Mouse (Mus musculus): ENCODE results near the gene Inpp5b. TPM values are rescaled to one million over a fixed set of nuclear protein-coding genes. Genes with fewer than 3 reads are reported as not detected.

Inpp5b gene
- polyA plus RNA-seq, 1 experiment from 2014 or later: 22.4 TPM

DNA sequence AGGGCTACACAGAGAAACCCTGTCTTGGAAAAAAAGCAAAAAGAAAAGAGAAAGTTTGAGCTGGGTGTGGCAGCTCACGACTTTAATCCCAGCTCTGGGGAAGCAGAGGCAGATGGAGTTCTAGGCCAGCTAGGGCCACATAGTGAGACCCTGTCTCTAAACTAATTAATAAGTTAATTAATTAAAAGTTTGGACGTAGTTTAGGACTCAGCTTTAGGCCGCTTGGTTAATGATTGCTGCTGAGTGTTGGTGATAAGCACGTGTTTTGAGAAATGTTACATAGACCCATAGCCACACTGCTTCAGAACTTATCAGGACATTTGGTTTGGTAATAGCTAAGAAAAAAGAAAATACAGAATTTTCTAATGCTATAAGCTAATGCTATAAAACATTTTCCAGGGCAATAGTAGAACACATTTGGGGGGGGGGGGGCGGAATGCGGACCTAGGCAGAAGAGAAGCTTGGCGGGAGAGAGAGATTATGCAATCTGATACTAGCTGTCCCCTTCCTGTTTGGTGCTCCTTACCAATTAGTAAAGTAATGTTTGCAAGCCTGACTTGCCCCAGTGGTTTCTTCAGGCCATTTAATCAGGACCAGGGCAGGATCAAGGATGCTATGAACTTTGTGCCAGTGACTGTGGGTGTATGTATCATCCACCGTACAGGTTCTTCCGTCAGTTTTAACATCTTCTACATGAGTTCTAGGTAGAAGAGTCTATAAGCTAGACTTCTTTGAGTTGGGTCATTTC is 67.7 kb downstream of the Inpp5b start:
- no peak overlapping the region for H3K4me3 ChIP-seq (ENCODE audit: low read depth, low read length)
- H3K4me2 ChIP-seq (replicated peaks; ENCODE audit: low read depth): no peak overlapping the region
- no peaks in the 10 kb centered on the region for H3K4me1 ChIP-seq (replicated peaks; ENCODE audit: control insufficient read depth, insufficient read depth, low read length)
- no peaks in the 10 kb centered on the region for H3K27me3 ChIP-seq (replicated peaks; ENCODE audit: control insufficient read depth, insufficient read depth, low read length)
- ATAC-seq: no peak
- no peak overlapping the region for H3K27ac ChIP-seq (ENCODE audit: low read depth, low read length)
- no peaks in the 10 kb centered on the region for H3K9me3 ChIP-seq (ENCODE audit: control insufficient read depth)
- TF ChIP-seq CTCF (IDR thresholded peaks at IDR 0.05; ENCODE audit: low read depth): no peak
- 66% methylated on average over 9 of the region's 9 CpGs for WGBS
- H3K36me3 ChIP-seq (ENCODE audit: control insufficient read depth, insufficient read depth): peaks cover 44% of the 10 kb centered on the region
- H3K9ac ChIP-seq (ENCODE audit: low read depth, low read length): no peak overlapping the region

DNA sequence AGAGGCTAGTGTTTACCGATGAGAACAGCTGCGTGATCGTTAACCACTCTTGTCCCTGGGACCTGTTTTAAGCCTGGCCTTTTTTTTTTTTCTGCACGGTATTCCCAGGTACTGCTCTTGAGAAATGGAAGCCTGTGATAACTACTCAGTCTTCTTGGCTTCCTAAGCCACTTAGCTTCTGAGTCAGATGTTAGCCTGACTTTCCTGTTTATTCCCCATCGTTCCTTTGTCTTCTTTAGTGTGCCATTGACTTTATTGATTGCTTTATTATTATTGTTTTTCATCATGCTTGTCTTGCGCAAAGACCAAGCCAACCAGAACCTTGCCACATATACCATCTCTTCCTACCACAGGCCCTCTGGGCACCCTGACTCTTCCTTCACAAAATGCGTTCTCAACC is 68.4 kb downstream of the Inpp5b start:
- H3K27ac ChIP-seq (ENCODE audit: low read depth, low read length): no peak overlapping the region
- 79% methylated on average over 7 of the region's 7 CpGs for WGBS
- no peak overlapping the region for H3K4me3 ChIP-seq (ENCODE audit: low read depth, low read length)
- no peak overlapping the region for H3K9ac ChIP-seq (ENCODE audit: low read depth, low read length)
- no peak overlapping the region for H3K4me2 ChIP-seq (replicated peaks; ENCODE audit: low read depth)
- H3K36me3 ChIP-seq (ENCODE audit: control insufficient read depth, insufficient read depth): peaks cover 41% of the 10 kb centered on the region
- no peak for TF ChIP-seq CTCF (IDR thresholded peaks at IDR 0.05; ENCODE audit: low read depth)
- no peaks in the 10 kb centered on the region for H3K27me3 ChIP-seq (replicated peaks; ENCODE audit: control insufficient read depth, insufficient read depth, low read length)
- ATAC-seq: no peak
- H3K4me1 ChIP-seq (replicated peaks; ENCODE audit: control insufficient read depth, insufficient read depth, low read length): no peaks in the 10 kb centered on the region
- no peaks in the 10 kb centered on the region for H3K9me3 ChIP-seq (ENCODE audit: control insufficient read depth)

GRCm38 (mm10) chr4:124811347-124811975 is 69.8 kb downstream of the Inpp5b start:
- ATAC-seq: no peak
- Histone ChIP-seq H3K27ac (ENCODE audit: low read depth, low read length) (no peak overlapping the region), H3K9ac (ENCODE audit: low read depth, low read length) (peak overlapping the region; percentile 17; the same call in 1 of the 2 replicates), H3K4me1 (replicated peaks; ENCODE audit: control insufficient read depth, insufficient read depth, low read length) (no peaks in the 10 kb centered on the region), H3K4me3 (ENCODE audit: low read depth, low read length) (no peak overlapping the region), H3K36me3 (ENCODE audit: control insufficient read depth, insufficient read depth) (peaks cover 27% of the 10 kb centered on the region; the same call in 1 of the 2 replicates), H3K4me2 (replicated peaks; ENCODE audit: low read depth) (no peak overlapping the region), H3K27me3 (replicated peaks; ENCODE audit: control insufficient read depth, insufficient read depth, low read length) (no peaks in the 10 kb centered on the region), H3K9me3 (ENCODE audit: control insufficient read depth) (no peaks in the 10 kb centered on the region)
- 74% methylated on average over 9 of the region's 9 CpGs for WGBS
- TF ChIP-seq CTCF (IDR thresholded peaks at IDR 0.05; ENCODE audit: low read depth): no peak

DNA sequence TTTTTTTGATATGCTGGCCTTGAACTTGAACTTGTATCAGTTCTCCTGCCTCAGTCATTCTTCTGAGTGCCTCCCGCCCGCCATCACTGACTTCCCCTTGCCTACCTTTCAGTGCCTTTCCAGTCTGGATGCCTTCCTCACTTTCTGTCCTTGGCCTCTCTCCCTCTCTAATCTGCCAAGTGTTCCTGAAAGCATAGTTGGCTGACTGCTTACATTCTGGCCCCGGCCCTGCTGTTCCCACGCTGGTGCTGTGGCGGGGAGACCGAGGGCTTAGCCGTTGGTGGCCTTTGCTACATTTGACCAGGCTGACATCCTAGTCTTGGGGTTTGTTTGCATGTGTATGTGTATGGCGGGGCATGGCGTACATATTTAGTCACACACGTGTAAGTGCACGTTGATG is 74.3 kb downstream of the Inpp5b start:
- no peak overlapping the region for H3K9ac ChIP-seq (ENCODE audit: low read depth, low read length)
- no peaks in the 10 kb centered on the region for H3K27me3 ChIP-seq (replicated peaks; ENCODE audit: control insufficient read depth, insufficient read depth, low read length)
- no peak overlapping the region for H3K4me3 ChIP-seq (ENCODE audit: low read depth, low read length)
- H3K4me1 ChIP-seq (replicated peaks; ENCODE audit: control insufficient read depth, insufficient read depth, low read length): 0 out of 2 replicates have a peak, but pooled peaks cover 4% of the 10 kb centered on the region
- no peak overlapping the region for H3K27ac ChIP-seq (ENCODE audit: low read depth, low read length)
- ATAC-seq: no peak
- H3K36me3 ChIP-seq (ENCODE audit: control insufficient read depth, insufficient read depth): peaks cover 26% of the 10 kb centered on the region
- H3K9me3 ChIP-seq (ENCODE audit: control insufficient read depth): no peaks in the 10 kb centered on the region
- no peak overlapping the region for H3K4me2 ChIP-seq (replicated peaks; ENCODE audit: low read depth)
- WGBS: 94% methylated on average over 11 of the region's 11 CpGs
- no peak for TF ChIP-seq CTCF (IDR thresholded peaks at IDR 0.05; ENCODE audit: low read depth)

GRCm38 (mm10) chr4:124817803-124818202 is 76.2 kb downstream of the Inpp5b start:
- no peak for TF ChIP-seq CTCF (IDR thresholded peaks at IDR 0.05; ENCODE audit: low read depth)
- no peak overlapping the region for H3K4me3 ChIP-seq (ENCODE audit: low read depth, low read length)
- H3K9ac ChIP-seq (ENCODE audit: low read depth, low read length): no peak overlapping the region
- H3K9me3 ChIP-seq (ENCODE audit: control insufficient read depth): no peaks in the 10 kb centered on the region
- 0 out of 2 replicates have a peak overlapping the region, but pooled peaks have one; percentile 5 for H3K27ac ChIP-seq (ENCODE audit: low read depth, low read length)
- WGBS: 14% methylated on average over 6 of the region's 6 CpGs
- peaks cover 34% of the 10 kb centered on the region for H3K36me3 ChIP-seq (ENCODE audit: control insufficient read depth, insufficient read depth)
- peak; percentile 93 for ATAC-seq
- H3K4me2 ChIP-seq (replicated peaks; ENCODE audit: low read depth): no peak overlapping the region
- no peaks in the 10 kb centered on the region for H3K27me3 ChIP-seq (replicated peaks; ENCODE audit: control insufficient read depth, insufficient read depth, low read length)
- H3K4me1 ChIP-seq (replicated peaks; ENCODE audit: control insufficient read depth, insufficient read depth, low read length): 0 out of 2 replicates have a peak, but pooled peaks cover 4% of the 10 kb centered on the region

- 0 out of 2 replicates have a peak, but pooled peaks cover 4% of the 10 kb centered on the region for H3K4me1 ChIP-seq (replicated peaks; ENCODE audit: control insufficient read depth, insufficient read depth, low read length)
- no peaks in the 10 kb centered on the region for H3K9me3 ChIP-seq (ENCODE audit: control insufficient read depth)
- peaks cover 40% of the 10 kb centered on the region for H3K36me3 ChIP-seq (ENCODE audit: control insufficient read depth, insufficient read depth)
- no peak overlapping the region for H3K9ac ChIP-seq (ENCODE audit: low read depth, low read length)
- H3K4me3 ChIP-seq (ENCODE audit: low read depth, low read length): no peak overlapping the region
- peak; percentile 71 for ATAC-seq
- H3K4me2 ChIP-seq (replicated peaks; ENCODE audit: low read depth): no peak overlapping the region; the same call in 1 of the 2 replicates
- H3K27ac ChIP-seq (ENCODE audit: low read depth, low read length): 0 out of 2 replicates have a peak overlapping the region, but pooled peaks have one; percentile 5
- H3K27me3 ChIP-seq (replicated peaks; ENCODE audit: control insufficient read depth, insufficient read depth, low read length): no peaks in the 10 kb centered on the region
- TF ChIP-seq CTCF (IDR thresholded peaks at IDR 0.05; ENCODE audit: low read depth): no peak
- 45% methylated on average over 4 of the region's 4 CpGs for WGBS
These were observed 77.2 kb downstream of the Inpp5b start for GRCm38 (mm10) chr4:124818832-124819231.

Measured in intestine, postnatal 0 days (tissue).